Mouse (Mus musculus): ENCODE results near the gene Amz1. TPM values are rescaled to one million over a fixed set of nuclear protein-coding genes. Genes with fewer than 3 reads are reported as not detected.

Amz1 gene
- polyA plus RNA-seq, 1 experiment from 2014 or later: 1.2 TPM

DNA sequence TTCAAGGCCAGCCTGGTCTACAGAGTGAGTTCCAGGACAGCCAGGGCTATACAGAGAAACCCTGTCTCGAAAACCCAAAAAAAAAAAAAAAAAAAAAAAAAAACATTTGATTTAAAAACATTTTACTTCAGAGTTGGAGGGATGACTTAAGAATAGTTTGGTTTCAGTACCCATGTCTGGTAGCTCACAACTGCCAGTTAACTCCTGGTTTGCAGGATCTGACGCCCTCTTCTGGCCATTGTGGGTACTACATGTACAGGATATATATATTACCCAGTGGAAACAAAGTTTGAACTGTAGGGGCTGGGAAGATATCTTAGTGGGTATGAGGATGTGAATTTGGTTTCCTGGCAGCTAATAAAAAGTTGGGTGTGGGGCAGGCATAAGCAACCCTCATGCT, 27.0 kb downstream of the Amz1 start:
- Histone ChIP-seq H3K9ac (ENCODE audit: low read length) (no peak overlapping the region), H3K4me2 (ENCODE audit: low read depth, low read length) (no peak overlapping the region), H3K4me3 (replicated peaks; ENCODE audit: low read length) (no peak overlapping the region), H3K36me3 (ENCODE audit: control insufficient read depth, insufficient read depth, low read length) (no peaks in the 10 kb centered on the region), H3K4me1 (ENCODE audit: control insufficient read depth, insufficient read depth, low read length) (peaks cover 6% of the 10 kb centered on the region), H3K9me3 (replicated peaks; ENCODE audit: control insufficient read depth, low read length) (peaks cover 5% of the 10 kb centered on the region; the same call in 1 of the 2 replicates), H3K27me3 (ENCODE audit: control insufficient read depth, insufficient read depth, low read length) (no peaks in the 10 kb centered on the region), H3K27ac (ENCODE audit: low read length) (no peak overlapping the region)
- no peak for ATAC-seq (ENCODE audit: insufficient read depth, low FRiP score)
- 0% methylated on average over 1 of the region's 2 CpGs for WGBS

DNA sequence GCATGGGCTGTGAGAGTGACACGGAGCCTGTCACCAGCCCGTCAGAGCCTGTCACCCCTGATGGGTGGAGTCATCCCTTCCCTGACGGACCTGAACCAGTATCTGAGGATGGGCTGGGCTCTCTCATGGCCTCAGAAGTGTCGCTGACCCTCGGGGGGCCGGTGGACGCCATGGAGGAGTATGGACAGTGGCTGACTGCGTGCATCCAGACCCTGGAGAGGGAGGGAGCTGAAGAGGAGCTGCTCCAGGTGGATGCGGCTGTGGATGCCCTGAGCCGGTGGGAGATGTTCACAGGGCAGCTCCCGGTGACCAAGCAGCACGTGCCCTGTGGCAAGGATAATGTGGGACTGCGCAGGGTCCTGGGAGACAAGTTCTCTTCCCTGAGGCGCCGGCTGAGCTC, 28.1 kb downstream of the Amz1 start:
- no peaks in the 10 kb centered on the region for H3K27me3 ChIP-seq (ENCODE audit: control insufficient read depth, insufficient read depth, low read length)
- no peak overlapping the region for H3K27ac ChIP-seq (ENCODE audit: low read length)
- H3K4me1 ChIP-seq (ENCODE audit: control insufficient read depth, insufficient read depth, low read length): peaks cover 11% of the 10 kb centered on the region
- ATAC-seq (ENCODE audit: insufficient read depth, low FRiP score): no peak
- H3K4me2 ChIP-seq (ENCODE audit: low read depth, low read length): no peak overlapping the region
- no peak overlapping the region for H3K4me3 ChIP-seq (replicated peaks; ENCODE audit: low read length)
- peaks cover 5% of the 10 kb centered on the region; the same call in 1 of the 2 replicates for H3K9me3 ChIP-seq (replicated peaks; ENCODE audit: control insufficient read depth, low read length)
- 94% methylated on average over 15 of the region's 15 CpGs for WGBS
- H3K36me3 ChIP-seq (ENCODE audit: control insufficient read depth, insufficient read depth, low read length): no peaks in the 10 kb centered on the region
- no peak overlapping the region for H3K9ac ChIP-seq (ENCODE audit: low read length)

DNA sequence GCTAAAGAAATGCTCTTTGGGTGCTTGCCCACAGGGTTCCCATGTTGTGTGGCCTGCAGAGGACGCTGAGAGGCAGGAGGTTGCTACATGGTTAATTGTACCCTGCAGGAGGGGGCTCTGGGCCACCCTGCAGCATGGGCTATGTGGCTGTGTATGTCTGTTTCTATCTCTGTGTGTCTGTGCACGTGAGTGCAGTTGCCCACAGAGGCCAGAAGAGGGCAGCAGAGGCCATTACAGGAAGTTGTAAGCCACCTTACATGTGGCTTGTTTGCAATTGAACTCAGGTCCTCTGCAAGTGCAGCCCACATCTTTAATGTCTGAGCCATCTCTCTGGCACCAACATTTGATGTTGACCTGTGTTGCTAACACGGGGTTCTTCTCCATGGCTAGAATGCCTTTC, 28.7 kb downstream of the Amz1 start:
- H3K36me3 ChIP-seq (ENCODE audit: control insufficient read depth, insufficient read depth, low read length): no peaks in the 10 kb centered on the region
- peaks cover 5% of the 10 kb centered on the region; the same call in 1 of the 2 replicates for H3K9me3 ChIP-seq (replicated peaks; ENCODE audit: control insufficient read depth, low read length)
- ATAC-seq (ENCODE audit: insufficient read depth, low FRiP score): no peak
- H3K4me3 ChIP-seq (replicated peaks; ENCODE audit: low read length): no peak overlapping the region
- H3K4me1 ChIP-seq (ENCODE audit: control insufficient read depth, insufficient read depth, low read length): peaks cover 11% of the 10 kb centered on the region
- H3K9ac ChIP-seq (ENCODE audit: low read length): no peak overlapping the region
- no peaks in the 10 kb centered on the region for H3K27me3 ChIP-seq (ENCODE audit: control insufficient read depth, insufficient read depth, low read length)
- H3K4me2 ChIP-seq (ENCODE audit: low read depth, low read length): no peak overlapping the region
- no peak overlapping the region for H3K27ac ChIP-seq (ENCODE audit: low read length)
- WGBS: 92% methylated on average over 3 of the region's 3 CpGs

DNA sequence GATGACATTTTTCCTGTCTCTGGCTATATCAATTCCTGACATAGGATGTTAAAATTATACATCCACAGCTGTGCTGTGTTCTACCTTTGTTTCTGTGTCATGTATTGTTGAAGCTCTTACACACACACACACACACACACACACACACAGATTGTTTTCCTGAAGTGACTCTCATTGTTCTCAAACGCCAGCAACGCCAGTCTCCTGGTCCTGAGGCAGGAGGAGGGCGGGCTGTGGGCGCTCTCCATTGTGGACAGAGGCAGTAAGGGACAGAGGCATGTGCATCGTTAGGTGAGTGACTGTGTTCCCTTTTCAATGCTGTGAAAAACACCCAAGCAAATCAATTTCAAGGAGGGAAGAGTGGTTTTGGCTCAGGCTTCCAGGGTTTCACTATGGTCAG, 29.3 kb downstream of the Amz1 start:
- Histone ChIP-seq H3K4me3 (replicated peaks; ENCODE audit: low read length) (no peak overlapping the region), H3K27ac (ENCODE audit: low read length) (no peak overlapping the region), H3K4me2 (ENCODE audit: low read depth, low read length) (no peak overlapping the region), H3K9me3 (replicated peaks; ENCODE audit: control insufficient read depth, low read length) (peaks cover 5% of the 10 kb centered on the region; the same call in 1 of the 2 replicates), H3K27me3 (ENCODE audit: control insufficient read depth, insufficient read depth, low read length) (no peaks in the 10 kb centered on the region), H3K4me1 (ENCODE audit: control insufficient read depth, insufficient read depth, low read length) (peaks cover 11% of the 10 kb centered on the region), H3K36me3 (ENCODE audit: control insufficient read depth, insufficient read depth, low read length) (no peaks in the 10 kb centered on the region), H3K9ac (ENCODE audit: low read length) (no peak overlapping the region)
- 72% methylated on average over 5 of the region's 5 CpGs for WGBS
- ATAC-seq (ENCODE audit: insufficient read depth, low FRiP score): no peak

DNA sequence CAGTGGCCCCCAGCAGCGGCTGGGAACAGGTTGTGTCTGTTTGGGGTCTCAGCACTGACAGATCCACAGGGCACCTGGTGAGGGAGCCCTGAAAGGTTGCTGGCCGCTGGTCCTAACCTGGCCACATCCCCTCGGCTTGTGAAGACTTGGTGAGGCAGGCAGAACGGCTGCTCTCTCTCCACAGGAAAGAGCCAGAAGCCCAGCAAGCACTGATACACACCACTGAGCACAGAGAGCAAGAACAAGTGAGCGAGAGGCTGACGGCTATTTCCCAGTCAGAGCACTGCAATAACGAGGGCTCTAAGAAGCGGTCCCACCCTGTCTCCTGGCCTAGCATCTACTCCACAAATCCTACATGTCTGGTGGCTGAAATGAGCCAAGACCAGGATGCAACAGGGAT, 34.9 kb downstream of the Amz1 start:
- H3K9me3 ChIP-seq (replicated peaks; ENCODE audit: control insufficient read depth, low read length): no peaks in the 10 kb centered on the region
- H3K4me2 ChIP-seq (ENCODE audit: low read depth, low read length): no peak overlapping the region
- ATAC-seq (ENCODE audit: insufficient read depth, low FRiP score): no peak
- no peak overlapping the region for H3K27ac ChIP-seq (ENCODE audit: low read length)
- H3K36me3 ChIP-seq (ENCODE audit: control insufficient read depth, insufficient read depth, low read length): peaks cover 22% of the 10 kb centered on the region
- H3K4me1 ChIP-seq (ENCODE audit: control insufficient read depth, insufficient read depth, low read length): peaks cover 5% of the 10 kb centered on the region; the same call in 1 of the 2 replicates
- H3K9ac ChIP-seq (ENCODE audit: low read length): no peak overlapping the region
- no peaks in the 10 kb centered on the region for H3K27me3 ChIP-seq (ENCODE audit: control insufficient read depth, insufficient read depth, low read length)
- WGBS: 87% methylated on average over 8 of the region's 8 CpGs
- H3K4me3 ChIP-seq (replicated peaks; ENCODE audit: low read length): no peak overlapping the region

DNA sequence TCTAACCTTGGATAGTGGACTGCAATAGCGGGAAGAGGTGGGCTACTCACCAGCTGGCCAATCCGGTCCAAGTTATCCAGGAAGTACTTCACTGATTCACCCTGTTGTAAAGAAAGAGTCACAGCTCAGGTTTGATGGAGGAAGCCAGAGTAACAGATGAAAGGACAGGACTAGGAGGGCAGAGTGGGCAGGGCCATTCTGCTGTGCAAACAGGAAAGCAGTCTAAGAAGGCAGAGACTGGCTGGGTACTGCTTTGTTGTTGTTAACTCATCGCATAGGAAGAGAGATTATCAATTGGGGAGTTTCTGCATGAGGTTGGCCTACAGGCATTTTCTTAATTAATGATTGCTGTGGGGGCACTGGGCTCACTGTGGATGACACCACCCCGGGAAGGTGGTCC, 38.6 kb downstream of the Amz1 start:
- WGBS: 77% methylated on average over 4 of the region's 4 CpGs
- no peak for ATAC-seq (ENCODE audit: insufficient read depth, low FRiP score)

DNA sequence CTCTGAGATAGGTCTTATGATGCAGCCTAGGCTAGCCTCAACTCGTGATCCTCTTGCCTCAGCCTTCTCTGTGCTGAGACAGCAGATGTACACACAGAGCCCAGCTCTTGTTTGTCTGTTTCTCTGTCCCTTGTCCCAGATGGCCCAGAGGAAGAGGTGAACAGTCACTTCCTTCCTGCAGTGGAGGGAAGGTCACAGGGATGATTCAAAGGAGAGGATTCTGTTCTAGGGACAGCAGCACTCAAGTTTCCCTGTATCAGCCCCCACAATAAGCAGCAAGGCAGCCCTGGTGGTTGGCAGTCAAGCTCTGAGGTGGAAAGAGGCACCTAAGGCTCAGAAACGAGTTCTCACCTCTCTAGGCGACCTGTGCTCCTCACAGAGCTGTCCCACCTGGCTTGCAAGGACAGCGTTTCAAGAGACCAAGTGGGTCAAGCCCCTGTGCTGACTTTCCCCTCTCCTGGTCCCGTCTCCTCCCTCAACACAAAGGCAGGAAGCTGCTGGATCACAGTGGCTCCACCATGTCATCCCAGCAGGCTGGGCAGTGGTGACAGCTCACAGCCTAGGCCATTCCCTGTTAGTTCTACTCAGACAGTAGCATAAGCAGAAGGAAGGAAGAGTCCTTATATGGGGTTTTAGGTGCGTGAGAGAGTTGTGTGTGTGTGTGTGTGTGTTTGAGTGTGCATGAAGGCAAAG, 41.1 kb downstream of the Amz1 start:
- 0 out of 2 replicates have a peak, but pooled peaks have one; percentile 2 for ATAC-seq (ENCODE audit: insufficient read depth, low FRiP score)
- no peaks in the 10 kb centered on the region for H3K27me3 ChIP-seq (ENCODE audit: control insufficient read depth, insufficient read depth, low read length)
- WGBS: 60% methylated on average over 6 of the region's 6 CpGs

More for the DNA sequence above, 38.6 kb downstream of the Amz1 start:
- H3K4me2 ChIP-seq (ENCODE audit: low read depth, low read length): no peak overlapping the region
- H3K36me3 ChIP-seq (ENCODE audit: control insufficient read depth, insufficient read depth, low read length): peaks cover 22% of the 10 kb centered on the region
- no peak overlapping the region for H3K27ac ChIP-seq (ENCODE audit: low read length)
- no peaks in the 10 kb centered on the region for H3K9me3 ChIP-seq (replicated peaks; ENCODE audit: control insufficient read depth, low read length)
- H3K4me1 ChIP-seq (ENCODE audit: control insufficient read depth, insufficient read depth, low read length): peaks cover 12% of the 10 kb centered on the region
- H3K9ac ChIP-seq (ENCODE audit: low read length): no peak overlapping the region
- H3K27me3 ChIP-seq (ENCODE audit: control insufficient read depth, insufficient read depth, low read length): no peaks in the 10 kb centered on the region
- H3K4me3 ChIP-seq (replicated peaks; ENCODE audit: low read length): no peak overlapping the region

DNA sequence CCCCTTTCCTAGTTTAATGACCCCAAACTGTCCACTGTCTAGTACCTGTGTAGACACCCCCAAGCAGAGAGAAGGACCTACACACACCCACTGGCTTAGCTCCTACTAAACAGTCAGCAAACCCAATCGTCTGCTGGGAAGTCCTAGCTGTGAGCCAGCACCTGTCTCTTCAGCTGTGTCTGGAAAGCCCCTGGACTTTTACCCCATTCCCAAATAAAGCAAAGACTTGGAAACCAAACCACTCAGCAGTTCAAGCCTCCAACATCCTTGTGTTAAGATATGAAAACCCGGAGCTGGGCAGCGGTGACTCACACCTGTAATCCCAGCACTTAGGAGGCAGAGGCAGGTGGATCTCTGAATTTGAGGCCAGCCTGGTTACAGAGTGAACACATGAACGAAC, 42.6 kb downstream of the Amz1 start:
- 79% methylated on average over 4 of the region's 4 CpGs for WGBS
- H3K36me3 ChIP-seq (ENCODE audit: control insufficient read depth, insufficient read depth, low read length): 0 out of 2 replicates have a peak, but pooled peaks cover 4% of the 10 kb centered on the region
- H3K27ac ChIP-seq (ENCODE audit: low read length): peak overlapping the region; percentile 97
- no peaks in the 10 kb centered on the region for H3K27me3 ChIP-seq (ENCODE audit: control insufficient read depth, insufficient read depth, low read length)
- H3K9ac ChIP-seq (ENCODE audit: low read length): no peak overlapping the region
- H3K4me2 ChIP-seq (ENCODE audit: low read depth, low read length): no peak overlapping the region
- peaks cover 41% of the 10 kb centered on the region for H3K4me1 ChIP-seq (ENCODE audit: control insufficient read depth, insufficient read depth, low read length)
- H3K4me3 ChIP-seq (replicated peaks; ENCODE audit: low read length): no peak overlapping the region
- ATAC-seq (ENCODE audit: insufficient read depth, low FRiP score): no peak
- H3K9me3 ChIP-seq (replicated peaks; ENCODE audit: control insufficient read depth, low read length): no peaks in the 10 kb centered on the region

More for the DNA sequence above, 41.1 kb downstream of the Amz1 start:
- Histone ChIP-seq H3K4me2 (ENCODE audit: low read depth, low read length) (no peak overlapping the region), H3K27ac (ENCODE audit: low read length) (peak overlapping the region; percentile 76), H3K4me3 (replicated peaks; ENCODE audit: low read length) (no peak overlapping the region), H3K36me3 (ENCODE audit: control insufficient read depth, insufficient read depth, low read length) (peaks cover 9% of the 10 kb centered on the region; the same call in 1 of the 2 replicates), H3K4me1 (ENCODE audit: control insufficient read depth, insufficient read depth, low read length) (peaks cover 34% of the 10 kb centered on the region), H3K9me3 (replicated peaks; ENCODE audit: control insufficient read depth, low read length) (no peaks in the 10 kb centered on the region), H3K9ac (ENCODE audit: low read length) (no peak overlapping the region)

DNA sequence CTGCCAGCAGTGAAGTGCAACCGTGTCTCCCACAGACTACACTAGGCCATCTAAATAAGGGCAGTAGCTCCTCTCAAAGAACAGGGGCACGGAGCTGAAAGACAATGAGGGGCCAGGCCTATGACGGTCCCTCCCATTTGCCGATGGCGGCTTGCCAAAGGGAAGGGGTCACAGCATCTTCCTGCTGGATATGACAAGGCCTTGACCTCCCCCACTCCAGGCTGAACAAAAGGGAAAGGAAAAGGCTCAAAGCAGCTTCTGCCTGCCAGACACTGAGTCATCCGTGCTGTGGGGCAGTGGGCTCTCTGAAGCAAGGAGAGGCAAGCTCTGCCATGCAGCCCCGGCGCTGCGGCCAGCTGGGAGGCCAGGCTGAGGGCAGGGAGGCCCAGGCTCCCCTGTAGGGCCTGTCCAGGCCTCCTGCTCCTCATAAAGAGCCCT, 43.8 kb downstream of the Amz1 start:
- Histone ChIP-seq H3K4me1 (ENCODE audit: control insufficient read depth, insufficient read depth, low read length) (peaks cover 52% of the 10 kb centered on the region), H3K27ac (ENCODE audit: low read length) (peak overlapping the region; percentile 97), H3K9me3 (replicated peaks; ENCODE audit: control insufficient read depth, low read length) (no peaks in the 10 kb centered on the region), H3K36me3 (ENCODE audit: control insufficient read depth, insufficient read depth, low read length) (no peaks in the 10 kb centered on the region), H3K27me3 (ENCODE audit: control insufficient read depth, insufficient read depth, low read length) (no peaks in the 10 kb centered on the region), H3K4me2 (ENCODE audit: low read depth, low read length) (peak overlapping the region; percentile 22), H3K4me3 (replicated peaks; ENCODE audit: low read length) (no peak overlapping the region), H3K9ac (ENCODE audit: low read length) (peak overlapping the region; percentile 62)
- peak; percentile 68 for ATAC-seq (ENCODE audit: insufficient read depth, low FRiP score)
- WGBS: 16% methylated on average over 9 of the region's 9 CpGs
